Mouse (Mus musculus): Measurements from ENCODE around the gene Lrrk1.

DNA sequence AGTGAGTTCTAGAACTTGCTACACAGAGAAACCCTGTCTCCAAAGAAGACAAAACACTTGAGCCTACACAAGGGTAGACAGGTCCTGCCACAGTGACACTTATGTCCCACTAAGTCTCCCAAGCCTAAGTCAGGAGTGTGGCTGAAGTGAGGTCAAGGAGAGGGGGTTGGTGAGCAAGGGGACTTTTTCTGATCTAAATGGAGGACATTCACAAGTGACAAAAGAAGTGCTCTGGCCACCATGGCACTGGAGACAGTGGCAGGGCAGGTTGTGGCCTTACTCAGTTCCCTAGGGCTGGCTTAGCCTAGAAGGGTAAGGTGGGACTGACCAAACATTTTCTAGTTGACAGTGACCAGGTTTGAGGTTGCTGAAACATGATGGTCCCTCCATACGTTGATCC is 172.2 kb downstream of the Lrrk1 start:
- TF ChIP-seq MAFK (IDR thresholded peaks at IDR 0.05; ENCODE audit: insufficient read depth, low read depth, low read length) (no peak), ZNF384 (IDR thresholded peaks at IDR 0.05; ENCODE audit: low read depth, low read length) (no peak), CHD2 (IDR thresholded peaks at IDR 0.05; ENCODE audit: low read depth, low read length) (no peak)

Measured in ES-E14 (cell line).